Mouse (Mus musculus) layer of hippocampus, adult 18-20 months (tissue): ENCODE measurements around the gene Slc39a5. TPM values are rescaled to one million over a fixed set of nuclear protein-coding genes. Genes with fewer than 3 reads are reported as not detected.

Source experiments
- DNase-seq, 2 experiments: peaks; one replicate each; pipeline ENCODE4 v3.0.0; 2022; ENCODE audit warnings: low spot score in 2 of 2
- long read RNA-seq: library from polyadenylated mRNA; stranded (forward); transcript quantifications from one replicate; pipeline ENCODE4 v2.0.0, GENCODE M21; 2021
- total RNA-seq, 2 experiments: library from RNA; stranded (reverse); gene quantifications; 2 replicates each; pipeline ENCODE4 v1.2.3; 2021

Gene Slc39a5
- total RNA-seq = under 1 TPM in 1 of 2 experiments, not detected in 1; 0.37 TPM
- long read RNA-seq = 0 reads

DNA sequence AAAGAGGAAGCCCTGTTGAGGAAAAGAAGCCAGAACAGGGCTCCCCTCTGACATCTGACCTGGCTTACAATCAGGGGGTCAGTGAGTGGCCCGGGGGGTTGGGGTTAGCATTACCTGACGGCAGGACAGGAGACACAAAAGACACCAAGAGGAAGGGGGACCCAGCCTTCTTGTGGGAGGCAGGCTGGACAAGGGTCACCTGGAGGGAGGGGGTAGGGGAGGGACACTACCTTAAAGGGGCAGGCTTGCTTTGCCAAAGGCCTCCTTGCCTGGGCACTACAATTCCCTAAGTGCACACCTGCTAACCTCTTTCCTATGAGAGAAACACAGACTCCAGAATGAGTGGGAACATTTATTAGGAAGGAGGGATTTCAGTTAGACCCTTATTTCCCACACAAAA lies at the start of gene Slc39a5:
Gene Slc39a5 (minus strand): TSS at position 174 of the 400 bp plus-strand sequence.
- DNase-seq = no peak

GRCm38 (mm10) chr10:128445407-128445806 lies 44.4 kb upstream of the Slc39a5 start:
- DNase-seq = no peak

DNA sequence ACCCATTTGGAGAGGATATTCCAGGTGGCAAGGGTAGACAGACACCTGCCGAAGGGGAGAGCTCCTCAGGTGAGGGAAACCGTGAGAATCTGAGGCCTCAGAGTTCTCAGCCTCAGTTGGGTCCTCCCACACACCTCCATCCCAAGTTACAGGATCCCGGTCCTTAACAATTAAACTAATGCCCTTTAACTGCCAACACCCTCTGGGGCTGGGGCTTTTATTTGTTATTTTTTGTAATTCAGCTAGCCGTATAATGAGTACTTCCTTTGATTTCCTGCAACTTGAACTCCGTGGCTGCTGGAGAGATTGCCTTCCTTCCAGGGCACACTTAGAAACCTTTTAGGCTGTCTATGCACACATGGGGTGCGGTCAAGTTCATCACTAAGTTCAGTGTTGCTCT lies 43.3 kb upstream of the Slc39a5 start:
- no peak for DNase-seq

DNA sequence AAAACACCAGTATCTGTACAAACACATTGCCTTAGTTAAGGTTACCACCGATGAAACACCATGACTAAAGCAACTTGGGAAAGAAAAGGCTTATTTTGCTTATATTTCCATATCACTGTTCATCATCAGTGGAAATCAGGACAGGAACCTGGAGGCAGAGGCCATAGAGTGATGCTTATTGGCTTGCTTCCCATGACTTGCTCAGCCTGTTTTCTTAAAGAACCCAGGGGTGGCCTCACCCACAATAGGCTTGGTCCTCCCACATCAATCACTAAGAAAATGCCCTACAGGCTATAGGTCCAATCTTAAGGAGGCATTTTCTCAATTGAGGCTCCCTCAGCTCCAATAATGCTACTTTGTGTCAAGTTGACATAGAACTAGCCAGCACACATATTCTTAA lies 41.7 kb upstream of the Slc39a5 start:
- DNase-seq = no peak

GRCm38 (mm10) chr10:128441324-128442119 lies 40.5 kb upstream of the Slc39a5 start:
- DNase-seq = no peak

GRCm38 (mm10) chr10:128440407-128440806 lies 39.4 kb upstream of the Slc39a5 start:
- no peak for DNase-seq

- DNase-seq = peak in 1 of 2 experiments; percentile 61
These were observed 37.7 kb upstream of the Slc39a5 start for GRCm38 (mm10) chr10:128438675-128439279.

DNA sequence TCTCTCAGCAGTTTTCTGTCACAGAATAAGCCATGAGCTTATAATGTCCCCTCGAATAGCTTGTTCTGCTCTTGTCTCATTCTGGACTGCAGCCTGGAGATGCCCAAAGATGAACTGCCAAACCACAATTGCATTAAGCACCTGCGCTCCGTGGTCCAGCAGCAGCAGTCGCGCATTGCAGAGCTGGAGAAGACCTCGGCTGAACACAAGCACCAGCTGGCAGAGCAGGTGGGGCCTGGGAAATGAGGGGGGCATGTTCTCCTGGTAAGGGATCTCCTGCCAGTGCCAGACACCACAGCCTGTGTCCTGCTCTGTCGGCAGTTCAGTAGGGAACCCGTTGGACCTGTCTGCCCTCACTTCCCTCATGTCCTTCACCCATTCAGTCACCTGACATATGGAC lies 35.3 kb upstream of the Slc39a5 start:
- no peak for DNase-seq

- no peak for DNase-seq
These were observed 34.8 kb upstream of the Slc39a5 start for GRCm38 (mm10) chr10:128435873-128436272.

DNA sequence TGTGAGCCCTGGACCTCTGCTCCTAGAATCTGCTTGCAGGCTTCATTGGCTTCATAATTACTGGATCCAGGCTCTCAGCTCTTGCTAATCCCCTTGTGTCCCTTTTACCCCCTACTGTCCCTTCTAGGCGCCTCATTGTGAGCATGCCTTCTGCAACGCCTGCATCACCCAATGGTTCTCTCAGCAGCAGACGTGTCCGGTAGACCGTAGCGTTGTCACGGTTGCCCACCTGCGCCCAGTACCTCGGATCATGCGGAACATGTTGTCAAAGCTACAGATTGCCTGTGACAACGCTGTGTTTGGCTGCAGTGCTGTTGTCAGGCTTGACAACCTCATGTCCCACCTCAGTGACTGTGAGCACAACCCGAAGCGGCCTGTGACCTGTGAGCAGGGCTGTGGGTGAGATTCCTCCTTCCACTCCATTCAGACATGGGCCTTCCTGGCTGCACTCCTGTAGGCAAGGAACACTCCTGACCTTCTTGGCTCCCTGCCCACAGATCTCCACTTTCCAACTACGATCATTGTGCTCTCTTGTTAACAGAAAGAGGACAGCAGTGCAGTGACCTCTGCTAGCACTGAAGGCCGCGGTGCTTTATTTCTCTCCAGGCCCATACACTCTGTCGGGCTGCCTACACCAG lies 34.3 kb upstream of the Slc39a5 start:
- DNase-seq = no peak

DNA sequence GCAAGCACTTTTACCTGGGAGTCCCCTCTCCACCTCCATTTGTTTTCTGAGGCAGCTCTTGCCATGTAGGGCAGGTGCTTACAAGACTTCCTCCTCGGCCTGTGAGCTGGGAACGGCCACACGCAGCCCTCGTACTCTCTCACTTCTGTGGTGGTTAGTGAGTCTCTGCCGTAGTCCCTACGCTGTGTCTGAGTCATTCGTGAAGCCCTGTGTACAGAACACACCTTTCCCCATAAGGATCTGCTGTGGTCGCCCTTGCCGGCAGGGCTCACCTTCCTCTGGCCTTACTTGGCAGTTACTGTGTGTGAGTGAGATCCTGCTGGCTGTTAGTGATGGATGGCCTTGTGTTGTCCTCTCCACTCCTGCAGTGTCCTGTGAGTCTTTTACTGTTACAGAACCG lies 33.7 kb upstream of the Slc39a5 start:
- DNase-seq = no peak

- DNase-seq = no peak
These were observed 32.4 kb upstream of the Slc39a5 start for GRCm38 (mm10) chr10:128433417-128433816.

DNA sequence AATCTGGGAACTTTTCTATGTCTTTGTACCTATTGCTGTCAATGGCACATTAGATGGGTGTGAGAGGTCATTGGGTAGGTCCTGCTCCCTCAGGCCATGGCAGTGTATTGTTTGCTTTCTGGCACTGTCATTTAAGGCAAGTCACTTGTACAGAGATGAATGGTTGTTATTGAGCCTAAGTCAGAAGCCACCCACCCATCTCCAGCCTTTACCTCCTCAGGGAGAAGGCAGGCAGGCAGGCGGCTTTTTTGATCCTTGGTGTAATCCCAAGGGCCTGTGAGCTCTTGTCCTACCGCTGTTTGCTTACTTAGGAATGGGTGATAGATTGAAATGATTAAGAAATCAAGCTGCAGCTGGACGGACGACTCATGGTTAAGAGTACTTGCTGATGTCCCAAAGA lies 28.4 kb upstream of the Slc39a5 start:
- DNase-seq = no peak

- DNase-seq = no peak
These were observed 28.0 kb upstream of the Slc39a5 start for GRCm38 (mm10) chr10:128429052-128429451.

DNA sequence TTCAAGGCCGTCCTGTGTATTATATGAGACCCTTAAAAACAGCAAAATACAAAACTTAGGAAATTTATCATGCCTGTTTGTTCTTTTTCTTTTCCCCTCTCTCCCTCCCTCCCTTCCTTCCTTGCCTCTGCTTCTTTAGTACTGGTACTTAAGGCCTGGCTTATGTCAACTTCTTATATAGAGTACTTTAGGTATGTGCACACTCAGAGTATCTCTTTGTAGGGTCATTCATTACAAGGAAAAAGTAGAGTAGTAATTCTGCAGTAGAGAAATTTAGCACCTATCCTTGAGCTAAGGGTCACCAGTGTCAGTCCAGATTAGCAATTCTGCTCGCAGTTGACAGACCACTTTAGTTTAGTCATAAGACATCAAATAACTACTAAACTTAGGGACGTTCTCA lies 24.2 kb upstream of the Slc39a5 start:
- no peak for DNase-seq

DNA sequence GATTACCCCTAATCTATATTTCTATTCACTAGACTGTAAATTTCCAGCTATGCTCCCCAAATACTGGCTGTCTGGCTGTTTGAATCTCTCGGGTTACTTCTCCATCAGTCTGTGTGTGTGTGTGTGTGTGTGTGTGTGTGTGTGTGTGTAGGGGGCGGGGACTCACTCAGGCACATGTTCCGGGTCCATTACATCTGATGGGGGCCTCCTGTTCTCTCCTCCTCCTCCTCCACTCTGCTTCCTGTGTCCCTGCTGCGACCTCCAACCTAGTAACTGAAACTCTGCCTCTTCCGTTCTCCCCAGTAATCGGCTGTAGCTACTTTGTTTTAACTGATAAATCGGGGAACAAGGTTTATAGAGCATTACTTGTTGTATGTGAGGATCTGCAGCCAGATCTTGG lies 23.6 kb upstream of the Slc39a5 start:
- no peak for DNase-seq

GRCm38 (mm10) chr10:128422426-128422825 lies 21.4 kb upstream of the Slc39a5 start:
- DNase-seq = no peak

GRCm38 (mm10) chr10:128414848-128415247 lies 13.8 kb upstream of the Slc39a5 start:
- no peak for DNase-seq

DNA sequence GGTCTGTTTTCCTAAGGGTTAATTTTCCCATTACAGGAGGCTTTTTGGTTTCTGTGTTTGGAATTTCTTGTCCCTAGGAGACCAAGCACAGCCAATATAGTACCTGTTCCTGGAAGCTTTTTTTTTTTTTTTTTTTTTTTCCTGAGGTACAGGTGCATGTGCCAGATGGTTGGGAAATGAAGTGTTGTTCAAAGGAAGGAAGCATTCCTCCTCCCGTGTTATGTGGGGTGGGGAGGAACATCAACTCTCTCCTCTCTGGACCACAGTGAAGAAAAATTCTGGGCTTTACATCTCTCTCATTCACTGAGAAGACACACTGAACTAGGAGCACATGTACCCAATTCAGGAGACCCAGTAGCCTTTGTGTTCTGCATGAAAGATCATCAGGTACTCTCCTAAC lies 12.0 kb upstream of the Slc39a5 start:
- no peak for DNase-seq

GRCm38 (mm10) chr10:128412558-128412957 lies 11.5 kb upstream of the Slc39a5 start:
- no peak for DNase-seq

DNA sequence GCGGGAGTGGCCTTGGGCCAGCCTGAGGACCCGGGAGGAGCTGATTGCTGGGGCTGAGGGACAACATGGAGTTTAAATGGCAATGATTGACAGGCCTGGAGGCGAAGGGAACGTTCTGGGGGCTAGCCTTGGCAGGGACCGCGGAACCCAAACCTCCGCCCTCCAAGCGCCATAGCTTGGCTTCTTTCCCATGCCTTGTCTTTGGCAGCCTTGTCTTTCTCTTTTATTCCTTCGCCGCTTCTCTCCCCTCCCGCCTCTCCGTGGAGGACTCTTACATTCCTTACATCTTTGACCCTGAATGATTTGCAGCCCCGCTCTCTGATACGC lies 11.0 kb upstream of the Slc39a5 start:
- peak in 1 of 2 experiments; percentile 32 for DNase-seq
